Mouse (Mus musculus): ENCODE data around the gene Cfi.

GRCm38 (mm10) chr3:129912025-129912424 lies 76.3 kb downstream of the Cfi start:
- TF ChIP-seq CTCF (IDR thresholded peaks at IDR 0.05; ENCODE audit: borderline replicate concordance, insufficient read depth, low read length) (no peak), POLR2A (IDR thresholded peaks at IDR 0.05; ENCODE audit: low read depth, low read length) (no peak)
